Mouse (Mus musculus) lung, embryonic 14.5 days (tissue): ENCODE data around the gene Tnfrsf11a. TPM values are rescaled to one million over a fixed set of nuclear protein-coding genes. Genes with fewer than 3 reads are reported as not detected.

ENCODE experiments used
- ATAC-seq: fragments of 200-750 bp; cut with Nextera tagmentation; 2 replicates; pipeline ENCODE4 v1.8.0; 2017; ENCODE audit warnings: mild to moderate bottlenecking, moderate TSS enrichment, moderate library complexity; ENCODE audit not compliant: insufficient read depth
- DNase-seq: peaks from one replicate; pipeline ENCODE4 v3.0.0-alpha.2; 2015
- H3K27ac ChIP-seq: fragments of 300-500 bp; sonication (generic); 2 replicates; pipeline ENCODE4 v1.5.1; 2014; ENCODE audit warnings: low read depth, mild to moderate bottlenecking, moderate library complexity
- H3K27me3 ChIP-seq: fragments of 300-500 bp; sonication (generic); 2 replicates; pipeline ENCODE4 v1.6.1; 2014; ENCODE audit warnings: low read length, control low read depth; ENCODE audit not compliant: insufficient read depth
- H3K36me3 ChIP-seq: fragments of 300-500 bp; sonication (generic); 2 replicates; pipeline ENCODE4 v1.6.1; 2014; ENCODE audit warnings: control low read depth; ENCODE audit not compliant: insufficient read depth
- H3K4me1 ChIP-seq: fragments of 300-500 bp; sonication (generic); 2 replicates; pipeline ENCODE4 v1.6.1; 2014; ENCODE audit warnings: antibody characterized with exemption, control low read depth; ENCODE audit not compliant: insufficient read depth
- H3K4me2 ChIP-seq: fragments of 300-500 bp; sonication (generic); 2 replicates; pipeline ENCODE4 v1.6.1; 2014; ENCODE audit warnings: mild to moderate bottlenecking
- H3K4me3 ChIP-seq: fragments of 300-500 bp; sonication (generic); 2 replicates; pipeline ENCODE4 v1.5.1; 2014; ENCODE audit warnings: low read depth, low read length
- H3K9ac ChIP-seq: fragments of 300-500 bp; sonication (generic); 2 replicates; pipeline ENCODE4 v1.6.1; 2014
- H3K9me3 ChIP-seq: fragments of 300-500 bp; sonication (generic); 2 replicates; pipeline ENCODE4 v1.6.1; 2016; ENCODE audit warnings: low read depth, low read length, control low read depth
- CTCF ChIP-seq: IDR thresholded peaks from 2 replicates; pipeline ENCODE4 v1.5.1; 2016; ENCODE audit warnings: antibody characterized with exemption, low read depth
- WGBS: fragments of 180-500 bp; shearing (Covaris S2); extraction: QIAGEN DNeasy Blood & Tissue Kit; methylation state at CpG from one replicate; pipeline ENCODE4 v1.1.7; 2014; 5-methylcytosine and 5-hydroxymethylcytosine counted together
- polyA plus RNA-seq: library from polyadenylated mRNA; unstranded; fragments of >200 nt; fragmentation: Nextera tagmentation; extraction: Ambion mirVana; gene quantifications from 2 replicates; pipeline ENCODE4 v1.2.1, GENCODE M21; 2014

The Tnfrsf11a gene
- polyA plus RNA-seq, 1 experiment from 2014 or later: 2.1 TPM

- Histone ChIP-seq H3K4me3 (peak overlapping the region; percentile 12; the same call in 1 of the 2 replicates), H3K4me2 (peak overlapping the region; percentile 45), H3K27ac (no peak overlapping the region), H3K9ac (no peak overlapping the region), H3K4me1 (peaks cover 5% of the 10 kb centered on the region), H3K9me3 (no peaks in the 10 kb centered on the region), H3K36me3 (no peaks in the 10 kb centered on the region), H3K27me3 (peaks cover 9% of the 10 kb centered on the region; the same call in 1 of the 2 replicates)
- DNase-seq (no peak), ATAC-seq (peak; percentile 59)
- TF ChIP-seq CTCF: no peak
- 12% methylated on average over 28 of the region's 28 CpGs for WGBS
Observed at GRCm38 (mm10) chr1:105844341-105845006, 64.0 kb downstream of the Tnfrsf11a start.

DNA sequence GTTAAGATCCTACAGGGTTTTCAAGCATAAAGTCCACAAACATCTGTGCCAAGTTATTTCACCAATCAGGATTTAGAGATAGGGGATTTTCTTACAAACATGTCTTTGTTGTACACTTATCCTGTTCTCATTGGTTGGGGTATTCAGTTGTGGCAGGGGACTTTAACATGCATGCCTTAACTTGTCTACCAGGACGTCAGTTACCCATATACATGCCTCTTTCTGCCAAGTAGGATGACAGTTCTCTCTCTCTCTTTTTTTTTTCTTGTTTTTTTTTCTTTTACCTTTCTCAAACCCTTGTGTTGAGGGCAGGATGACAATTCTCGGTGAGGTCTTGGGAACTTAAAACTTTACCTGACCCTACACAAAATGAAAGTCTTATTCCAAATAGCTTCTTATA is 65.9 kb downstream of the Tnfrsf11a start:
- ATAC-seq (no peak), DNase-seq (no peak)
- no peak overlapping the region for H3K9ac ChIP-seq
- no peaks in the 10 kb centered on the region for H3K9me3 ChIP-seq
- no peak overlapping the region for H3K4me2 ChIP-seq
- H3K36me3 ChIP-seq: no peaks in the 10 kb centered on the region
- H3K27me3 ChIP-seq: peaks cover 9% of the 10 kb centered on the region; the same call in 1 of the 2 replicates
- no peak for TF ChIP-seq CTCF
- WGBS: 77% methylated on average over 2 of the region's 2 CpGs
- no peak overlapping the region for H3K27ac ChIP-seq
- H3K4me3 ChIP-seq: no peak overlapping the region
- peaks cover 5% of the 10 kb centered on the region for H3K4me1 ChIP-seq

- no peak overlapping the region for H3K4me2 ChIP-seq
- DNase-seq (no peak), ATAC-seq (no peak)
- no peaks in the 10 kb centered on the region for H3K9me3 ChIP-seq
- no peak overlapping the region for H3K9ac ChIP-seq
- no peak overlapping the region for H3K27ac ChIP-seq
- no peak overlapping the region for H3K4me3 ChIP-seq
- no peaks in the 10 kb centered on the region for H3K36me3 ChIP-seq
- peaks cover 8% of the 10 kb centered on the region; the same call in 1 of the 2 replicates for H3K27me3 ChIP-seq
- 79% methylated on average over 8 of the region's 8 CpGs for WGBS
- TF ChIP-seq CTCF: no peak
- H3K4me1 ChIP-seq: no peaks in the 10 kb centered on the region; the same call in 1 of the 2 replicates
Observed at GRCm38 (mm10) chr1:105848806-105849205, 68.3 kb downstream of the Tnfrsf11a start.

DNA sequence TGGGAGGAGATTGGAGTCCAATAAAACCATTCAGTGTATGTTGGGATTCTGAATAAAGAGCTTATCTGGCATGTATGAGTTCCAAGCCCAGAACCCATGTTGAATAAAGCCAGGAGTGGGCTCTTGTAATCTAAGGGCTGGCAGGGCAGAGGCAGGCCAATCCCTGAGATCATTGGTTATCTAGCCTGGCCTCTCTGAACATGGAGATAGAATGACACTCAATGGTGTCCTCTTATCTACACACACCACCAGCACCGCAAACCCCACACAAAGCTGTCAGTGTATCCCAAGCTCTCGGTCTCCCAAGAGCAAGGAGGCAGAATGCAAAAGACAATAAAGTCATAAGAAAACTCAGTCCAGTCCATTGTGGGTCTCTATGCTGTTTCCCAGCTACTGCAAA is 70.8 kb downstream of the Tnfrsf11a start:
- no peak overlapping the region for H3K4me2 ChIP-seq
- DNase-seq (no peak), ATAC-seq (no peak)
- H3K4me3 ChIP-seq: no peak overlapping the region
- whole genome bisulfite sequencing: 79% methylated on average over 2 of the region's 2 CpGs
- TF ChIP-seq CTCF: no peak
- H3K9me3 ChIP-seq: no peaks in the 10 kb centered on the region
- no peaks in the 10 kb centered on the region for H3K27me3 ChIP-seq
- no peaks in the 10 kb centered on the region for H3K4me1 ChIP-seq
- H3K9ac ChIP-seq: no peak overlapping the region
- H3K36me3 ChIP-seq: no peaks in the 10 kb centered on the region
- H3K27ac ChIP-seq: no peak overlapping the region

- Histone ChIP-seq H3K4me2 (no peak overlapping the region), H3K4me3 (no peak overlapping the region), H3K9me3 (no peaks in the 10 kb centered on the region), H3K27ac (no peak overlapping the region), H3K27me3 (no peaks in the 10 kb centered on the region), H3K9ac (no peak overlapping the region), H3K4me1 (no peaks in the 10 kb centered on the region), H3K36me3 (no peaks in the 10 kb centered on the region)
- TF ChIP-seq CTCF: no peak
- no peak for ATAC-seq
- no peak for DNase-seq
- 90% methylated on average over 2 of the region's 2 CpGs for whole genome bisulfite sequencing
Observed at GRCm38 (mm10) chr1:105859740-105860139, 79.2 kb downstream of the Tnfrsf11a start.

GRCm38 (mm10) chr1:105876589-105876988 is 96.1 kb downstream of the Tnfrsf11a start:
- no peaks in the 10 kb centered on the region for H3K27me3 ChIP-seq
- DNase-seq: no peak
- H3K27ac ChIP-seq: no peak overlapping the region
- H3K9me3 ChIP-seq: no peaks in the 10 kb centered on the region
- H3K4me1 ChIP-seq: no peaks in the 10 kb centered on the region
- H3K4me3 ChIP-seq: no peak overlapping the region
- H3K9ac ChIP-seq: no peak overlapping the region
- no peak for TF ChIP-seq CTCF
- no peaks in the 10 kb centered on the region for H3K36me3 ChIP-seq
- 69% methylated on average over 6 of the region's 6 CpGs for WGBS
- ATAC-seq: no peak
- H3K4me2 ChIP-seq: no peak overlapping the region

- DNase-seq: no peak
- Histone ChIP-seq H3K9ac (no peak overlapping the region), H3K4me1 (no peaks in the 10 kb centered on the region), H3K27me3 (no peaks in the 10 kb centered on the region), H3K36me3 (no peaks in the 10 kb centered on the region), H3K4me2 (no peak overlapping the region), H3K4me3 (no peak overlapping the region), H3K27ac (no peak overlapping the region), H3K9me3 (no peaks in the 10 kb centered on the region)
- ATAC-seq: no peak
- WGBS: 79% methylated on average over 5 of the region's 5 CpGs
- TF ChIP-seq CTCF: no peak
Observed at GRCm38 (mm10) chr1:105877808-105878207, 97.3 kb downstream of the Tnfrsf11a start.
